Mouse (Mus musculus) frontal cortex, postnatal 14 days (tissue): Measurements from ENCODE around the gene Ngfr.

Source experiments
- DNase-seq, 2 experiments: peaks; one replicate each; pipeline ENCODE4 v3.0.0; 2022; ENCODE audit warnings: low spot score in 2 of 2

Ngfr gene

DNA sequence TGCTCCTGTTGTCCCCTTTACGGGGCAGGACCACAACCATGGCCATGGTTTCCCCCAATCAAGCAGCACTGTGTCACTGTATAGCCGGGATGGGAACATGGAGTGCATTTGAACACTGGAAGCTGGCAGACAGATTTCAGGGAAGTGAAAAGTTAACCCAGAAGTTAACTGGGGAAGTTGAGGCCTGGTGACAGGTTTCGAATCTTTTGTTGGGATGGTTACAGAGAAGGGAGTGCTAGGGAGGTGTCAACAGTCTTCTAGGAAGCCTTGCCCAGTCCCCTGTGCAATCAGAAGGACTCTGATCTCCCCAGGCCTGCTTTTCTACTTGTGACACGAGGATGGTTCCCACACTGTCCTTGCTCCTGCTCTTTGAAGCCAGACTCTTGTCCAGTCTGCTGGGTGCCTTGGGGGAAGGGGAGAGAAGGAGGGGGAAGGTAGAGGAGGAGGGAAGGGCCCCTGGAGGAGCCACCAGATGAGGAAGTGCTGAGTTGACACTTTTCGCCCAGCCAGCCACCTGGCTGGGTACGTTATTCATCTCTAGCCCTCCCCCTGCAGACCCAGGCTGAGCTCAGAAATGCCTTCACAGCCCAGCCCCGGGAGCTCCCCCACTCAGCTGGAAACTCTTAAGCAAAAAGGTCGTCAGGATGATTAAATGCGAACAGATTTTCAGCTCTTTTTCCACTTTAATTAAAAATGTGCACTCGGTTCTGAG is 8.1 kb upstream of the Ngfr start:
- DNase-seq = no peak

DNA sequence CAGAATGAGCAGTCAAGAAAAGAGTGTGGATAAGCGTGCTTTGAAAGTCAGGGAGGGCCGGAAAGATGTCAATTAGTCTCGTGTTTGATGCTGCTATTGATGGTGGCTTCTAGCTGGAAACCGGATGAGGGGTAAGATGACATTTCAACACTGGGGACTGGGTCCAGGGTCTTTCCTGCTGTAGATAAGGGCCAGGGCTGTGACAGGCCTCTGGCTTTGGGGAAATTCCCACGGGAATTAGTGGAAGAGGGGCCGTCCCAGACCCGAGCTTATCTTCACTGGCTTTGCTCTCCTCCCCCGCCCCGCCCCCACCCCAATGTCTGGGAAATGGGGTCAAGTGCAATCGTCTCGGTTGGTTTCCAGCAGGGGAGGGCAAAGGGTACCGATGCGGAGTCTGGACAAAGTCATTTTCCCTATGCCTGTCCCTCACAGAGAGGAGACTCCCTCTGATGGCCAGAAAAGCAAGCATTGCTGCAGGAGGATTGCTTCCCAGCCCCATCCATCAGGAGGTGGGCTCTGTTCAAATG is 7.2 kb upstream of the Ngfr start:
- no peak for DNase-seq

DNA sequence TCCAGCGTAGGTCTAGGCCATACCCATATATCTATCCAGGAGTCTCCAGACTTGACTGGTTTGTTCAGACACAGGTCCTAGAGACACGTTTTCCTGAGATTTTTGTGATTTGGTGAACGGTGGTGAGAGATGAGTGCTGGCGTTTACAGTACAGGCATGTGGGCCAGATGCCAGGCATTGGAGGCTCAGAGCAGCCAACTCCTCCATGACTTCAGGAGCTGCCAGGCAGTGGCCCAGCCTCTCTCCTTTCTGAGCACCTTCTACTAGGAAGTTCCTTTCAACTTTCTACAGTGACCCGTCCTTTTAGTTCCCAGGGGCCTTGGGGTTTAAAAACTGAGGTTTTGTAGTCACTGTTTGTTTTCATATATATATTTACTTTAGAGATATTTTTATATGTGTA is 6.0 kb upstream of the Ngfr start:
- DNase-seq = no peak

DNA sequence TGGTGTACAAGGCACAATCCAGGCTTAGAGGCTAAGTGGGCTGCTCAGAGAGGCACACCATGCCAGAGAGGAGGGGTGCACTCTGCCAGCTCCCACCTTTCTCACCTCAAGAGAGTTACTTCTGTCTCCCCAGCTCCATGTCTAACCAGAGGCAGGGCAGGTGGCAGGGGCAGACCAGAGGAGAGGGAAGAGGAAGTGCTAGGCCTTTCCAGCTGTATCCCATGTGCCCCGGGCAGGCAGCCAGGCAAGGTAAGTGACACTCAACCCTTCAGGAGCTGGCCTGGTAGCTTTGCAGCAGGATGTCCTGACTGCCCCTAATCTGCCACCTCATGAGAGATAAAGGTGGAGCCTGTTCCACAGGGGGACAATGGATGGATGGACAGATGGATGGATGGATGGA is 5.2 kb upstream of the Ngfr start:
- DNase-seq = no peak

DNA sequence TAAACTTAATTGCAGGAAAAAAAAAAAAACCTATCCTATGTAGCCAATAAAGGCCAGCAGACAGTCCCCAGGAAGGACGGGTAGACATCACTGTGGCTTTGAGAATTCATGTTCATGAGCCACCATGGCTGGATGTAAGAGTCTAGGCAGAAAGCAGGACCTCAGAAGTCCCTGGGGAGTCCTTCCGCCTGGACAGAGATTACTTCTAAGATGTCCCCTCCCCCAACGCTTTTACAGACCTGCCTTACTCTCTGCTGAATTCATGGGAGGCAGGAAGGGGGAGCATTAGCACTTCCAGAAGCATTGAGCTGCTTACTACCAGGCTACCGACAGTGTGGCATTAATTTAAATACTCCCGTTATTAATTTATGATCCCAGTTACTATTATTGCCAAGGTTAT is 1.7 kb upstream of the Ngfr start:
- DNase-seq = no peak

DNA sequence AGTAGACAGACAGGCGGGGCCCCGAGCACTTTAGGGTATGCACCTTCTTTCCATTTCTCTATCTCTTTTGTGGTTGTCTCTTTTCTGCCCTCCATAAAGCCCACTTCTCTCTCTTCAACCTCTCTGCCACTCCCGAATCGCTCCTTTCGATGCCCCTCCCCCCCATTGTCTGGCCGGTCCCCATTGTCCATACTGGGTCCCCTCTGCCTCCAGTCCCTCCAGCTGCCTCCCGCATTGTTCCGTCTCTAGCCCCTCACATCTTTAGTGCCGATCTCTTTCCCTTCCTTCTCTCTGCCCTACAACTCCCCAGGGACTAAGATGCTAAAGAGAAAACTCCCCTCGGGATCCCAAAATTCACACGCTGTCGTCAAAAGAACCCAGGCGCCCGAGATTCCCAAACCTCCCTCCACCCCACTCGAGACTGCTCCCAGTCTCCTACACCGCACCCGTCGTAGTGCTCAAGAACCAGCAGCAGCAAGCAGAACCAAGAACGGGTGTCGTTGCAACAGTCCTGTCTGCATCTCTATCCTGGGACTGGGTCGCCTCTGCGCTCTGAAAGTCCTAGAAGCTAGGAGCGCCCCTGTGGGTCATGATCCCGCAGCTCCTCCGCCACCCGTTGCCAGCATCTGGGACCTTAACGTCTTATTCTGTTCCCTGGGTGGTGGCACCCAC is 648 bp downstream of the Ngfr start:
- no peak for DNase-seq

DNA sequence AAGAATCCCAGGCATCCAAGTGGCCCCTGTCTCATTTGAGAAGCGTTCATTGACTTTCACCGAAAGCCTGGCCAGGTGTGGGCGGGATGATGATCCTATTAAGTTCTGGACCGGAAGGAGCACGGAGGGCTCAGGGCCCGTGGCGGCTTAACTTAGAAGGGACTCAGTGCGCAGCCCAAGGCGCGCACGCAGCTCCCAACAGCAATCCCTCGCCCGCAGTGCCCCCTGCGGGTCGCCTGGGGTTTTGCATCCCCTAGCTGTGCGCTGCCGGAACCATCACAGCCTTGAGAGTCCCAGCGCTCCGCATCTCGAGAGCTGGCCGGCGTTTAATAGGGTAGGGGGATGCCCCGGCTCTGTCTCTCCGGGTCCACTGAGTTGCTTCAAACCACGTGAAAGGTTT is 1.4 kb downstream of the Ngfr start:
- DNase-seq = peak; percentile 51 to 77

DNA sequence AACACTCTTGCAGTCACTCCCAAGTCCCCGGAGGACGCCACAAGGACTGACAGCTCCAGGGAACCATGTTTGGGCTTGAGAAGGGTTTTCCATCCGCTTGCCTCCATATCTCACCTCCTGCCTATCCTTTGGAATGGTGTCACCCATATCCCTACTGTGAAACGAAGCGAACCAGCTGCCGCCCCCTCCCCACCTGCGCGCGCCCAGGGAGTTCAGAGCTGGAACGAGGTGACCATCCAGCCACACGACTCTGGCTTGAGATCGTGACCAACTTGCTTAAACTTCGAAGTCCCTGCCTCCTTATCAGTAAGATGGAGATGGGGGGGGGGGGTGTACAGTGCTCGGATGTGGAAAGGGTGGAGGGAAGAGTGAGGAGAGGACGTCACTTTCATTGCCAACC is 1.9 kb downstream of the Ngfr start:
- no peak for DNase-seq

DNA sequence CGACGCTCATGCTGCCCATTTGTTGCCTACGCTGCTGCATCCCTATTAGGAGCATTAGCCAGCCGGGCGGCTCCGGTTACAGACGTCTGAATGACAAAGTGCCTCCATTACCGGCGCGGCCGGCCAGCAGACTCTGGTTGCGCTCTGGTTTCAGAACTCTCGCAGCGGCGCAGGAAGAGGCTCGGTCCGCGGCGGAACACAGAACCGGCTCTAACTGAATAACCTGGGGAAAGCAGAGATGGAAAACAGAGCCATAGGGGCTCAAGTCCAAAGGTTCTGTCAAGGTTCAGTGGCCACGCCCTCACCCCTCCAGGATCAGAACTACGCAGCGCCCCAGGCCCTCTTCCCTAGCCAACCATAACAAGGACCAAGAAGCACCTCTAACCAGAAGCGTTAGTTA is 2.3 kb downstream of the Ngfr start:
- DNase-seq = no peak

DNA sequence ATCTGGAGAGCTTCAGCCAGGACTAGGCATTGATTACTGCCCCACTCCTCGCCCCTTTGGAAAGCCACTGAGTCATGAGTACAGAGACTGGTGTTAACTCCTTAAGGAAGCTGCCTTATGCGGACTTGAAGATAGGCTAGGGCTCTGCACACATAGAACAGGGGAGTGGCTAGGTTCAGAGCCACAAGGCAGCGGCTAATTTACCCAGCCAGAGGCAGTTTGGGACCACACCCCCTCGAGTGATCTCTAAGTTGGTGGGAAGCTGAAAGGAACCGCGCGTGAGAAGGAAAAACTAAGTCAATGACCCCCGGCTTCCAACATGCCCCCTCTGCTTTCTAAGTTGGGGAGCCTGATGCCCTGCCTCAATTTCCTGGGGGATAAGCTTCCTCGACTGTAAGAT is 2.9 kb downstream of the Ngfr start:
- DNase-seq = no peak

DNA sequence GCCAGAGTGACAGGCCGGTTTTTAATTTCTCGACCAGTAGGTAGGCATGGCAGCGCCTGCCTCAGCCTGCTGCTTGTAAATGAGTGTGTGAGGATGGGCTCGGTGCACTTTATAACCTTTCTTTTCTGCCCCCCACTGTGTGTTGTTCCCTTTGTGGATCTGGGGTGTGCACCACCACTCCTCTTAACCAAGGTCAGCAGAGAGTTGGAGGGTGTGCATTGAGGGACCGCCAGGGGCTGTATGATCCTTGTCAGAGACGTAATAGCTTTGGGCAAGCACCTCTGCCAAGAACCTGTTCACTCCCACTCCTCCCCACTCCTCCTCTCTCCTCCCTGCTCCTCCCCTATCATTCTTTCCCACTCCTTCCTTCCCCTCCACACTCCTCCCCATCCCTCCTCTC is 4.1 kb downstream of the Ngfr start:
- no peak for DNase-seq

DNA sequence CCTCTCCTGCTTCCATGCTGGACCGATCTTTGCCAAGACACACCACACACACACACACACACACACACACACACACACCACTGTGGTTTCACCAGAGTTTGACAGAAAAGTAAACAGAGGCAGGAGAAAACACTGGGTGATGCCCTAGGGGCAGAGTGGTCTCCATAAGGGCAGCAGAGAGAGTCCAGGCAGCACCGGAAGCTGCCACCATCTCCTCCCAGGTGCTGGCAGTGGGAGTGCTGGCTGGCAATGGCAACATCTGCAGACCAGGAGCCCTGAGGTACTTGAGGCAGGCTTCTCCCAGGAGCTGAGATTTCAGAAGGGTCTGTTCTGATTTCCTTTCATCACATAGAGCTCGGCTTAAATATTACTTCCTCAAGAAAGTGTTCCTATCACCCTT is 5.3 kb downstream of the Ngfr start:
- no peak for DNase-seq

DNA sequence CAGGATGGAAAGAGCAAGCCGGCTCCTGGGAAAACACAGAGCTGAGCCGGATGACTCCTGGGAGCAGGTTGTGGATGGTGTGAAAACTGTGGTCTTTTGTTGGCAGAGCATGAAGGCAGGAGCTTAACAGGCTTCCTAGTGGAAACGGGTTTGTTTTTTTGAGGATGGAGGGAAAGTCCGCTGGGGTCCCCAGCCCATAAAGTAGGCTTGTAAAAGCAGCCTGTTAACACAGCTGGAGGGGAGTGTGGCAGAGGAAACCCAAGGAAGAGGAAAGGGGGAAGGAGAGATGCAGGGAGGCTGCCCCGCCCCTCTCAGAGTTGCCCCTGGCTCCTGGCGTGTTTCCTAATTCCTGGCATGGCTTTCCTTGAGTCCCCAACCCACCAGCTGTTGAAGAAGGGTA is 8.1 kb downstream of the Ngfr start:
- DNase-seq = no peak

DNA sequence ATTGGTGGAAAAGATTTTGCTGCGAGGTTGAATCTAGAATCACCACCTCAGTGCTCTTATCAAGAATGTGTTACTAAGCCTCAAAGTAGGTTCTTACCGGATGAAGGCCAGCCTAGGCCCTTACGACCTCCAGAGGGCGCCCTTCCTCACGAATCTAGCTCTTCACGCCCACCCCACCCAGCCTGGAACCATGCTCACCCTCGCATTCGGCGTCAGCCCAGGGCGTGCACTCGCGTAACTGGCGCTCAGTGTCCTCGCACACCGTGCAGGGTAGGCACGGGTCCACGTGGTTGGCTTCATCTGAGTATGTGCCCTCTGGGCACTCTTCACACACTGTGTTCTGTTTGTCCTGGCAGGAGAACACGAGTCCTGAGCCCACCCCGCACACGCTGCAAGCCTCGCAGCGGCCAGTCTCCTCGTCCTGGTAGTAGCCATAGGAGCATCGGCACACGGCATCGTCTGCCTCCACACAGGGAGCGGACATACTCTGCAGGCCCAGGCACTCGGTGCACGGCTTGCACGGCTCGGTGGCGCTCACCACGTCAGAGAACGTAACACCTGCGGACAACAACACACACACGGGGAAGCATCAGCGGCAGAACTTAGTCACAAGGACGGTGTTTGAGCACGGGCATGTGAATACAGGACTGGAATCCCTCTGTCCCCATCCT is 9.6 kb downstream of the Ngfr start:
- DNase-seq = no peak

DNA sequence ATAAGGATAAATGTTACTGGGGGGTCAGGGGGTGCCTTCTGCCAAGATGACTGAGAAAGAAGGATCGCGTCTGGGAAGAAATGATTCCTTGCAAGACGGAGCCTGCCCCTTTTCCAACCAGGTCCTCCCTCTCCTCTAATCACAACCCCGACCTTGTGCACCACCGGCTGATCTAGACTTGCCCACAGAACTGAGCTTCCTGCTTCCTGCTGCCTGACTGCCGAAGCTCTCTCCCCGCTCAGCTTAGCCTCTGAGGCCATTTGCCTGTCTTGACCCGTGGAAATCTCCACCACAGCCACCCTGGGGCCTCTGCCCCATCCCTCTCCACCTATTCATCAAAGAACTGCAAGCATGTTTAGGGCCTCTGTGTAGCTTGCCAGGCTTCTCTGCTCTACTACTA is 11.2 kb downstream of the Ngfr start:
- no peak for DNase-seq

DNA sequence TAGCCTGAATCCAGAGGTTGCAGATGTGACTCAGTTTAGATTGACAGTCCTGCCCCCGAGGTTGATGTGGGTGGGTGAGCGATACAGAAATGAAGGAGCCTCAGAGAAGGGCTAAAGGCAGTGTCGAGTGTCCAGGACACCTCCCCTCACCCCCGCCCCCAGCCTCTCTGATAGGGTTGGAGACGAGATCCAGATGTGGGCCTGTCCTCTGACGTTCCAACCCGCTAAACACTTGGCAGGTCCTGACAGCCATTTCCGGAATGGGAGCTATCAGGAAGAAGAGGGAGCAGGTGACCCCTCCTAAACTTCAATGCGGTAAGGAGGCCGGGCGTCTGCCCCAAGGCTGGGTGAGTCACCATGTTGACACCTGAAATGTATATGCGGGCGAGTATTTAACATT is 11.7 kb downstream of the Ngfr start:
- DNase-seq = no peak

DNA sequence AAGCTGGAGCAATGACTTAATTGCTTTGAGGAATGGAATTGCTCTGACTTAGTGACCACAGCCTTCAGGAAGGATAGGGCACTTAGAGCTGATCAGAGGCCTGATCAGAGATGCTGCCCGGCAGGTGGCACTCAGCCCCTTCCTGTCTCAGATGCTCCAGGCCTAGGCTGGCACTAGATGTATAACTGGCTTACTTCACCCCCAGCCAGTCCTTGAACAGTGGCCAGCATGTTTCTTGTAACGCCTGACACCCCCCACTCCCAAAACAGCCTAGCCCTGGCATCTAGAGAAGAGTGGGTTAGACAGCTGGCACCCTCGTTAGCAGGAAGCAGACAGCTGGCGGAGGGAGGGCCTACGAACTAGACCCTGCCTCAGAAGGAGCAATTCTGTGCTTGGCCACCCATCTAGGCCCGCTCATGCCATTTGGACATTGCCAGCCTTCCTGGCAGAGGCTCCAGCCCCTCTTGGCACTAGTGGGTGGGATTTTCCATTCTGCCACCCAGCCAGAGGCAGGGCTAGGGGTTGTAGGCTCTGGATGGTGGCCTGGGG is 12.7 kb downstream of the Ngfr start:
- DNase-seq = no peak

DNA sequence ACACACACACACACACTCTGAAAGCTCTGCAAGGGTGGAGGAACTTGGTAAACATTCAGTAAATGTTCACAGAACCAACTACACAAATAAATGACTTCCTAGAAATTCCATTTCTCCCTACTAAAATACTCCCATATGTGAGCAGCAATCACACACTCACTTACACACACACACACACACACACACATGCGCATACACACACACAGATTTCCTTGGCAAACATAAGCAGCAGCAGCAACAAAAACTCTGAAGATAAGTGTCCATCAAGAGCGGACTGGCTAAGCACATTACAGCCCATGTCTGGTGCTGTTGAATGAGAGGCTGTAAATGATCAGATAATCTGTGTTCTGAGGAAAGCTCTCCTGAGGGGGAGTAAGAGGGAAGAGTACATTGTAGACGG is 15.3 kb downstream of the Ngfr start:
- DNase-seq = no peak

DNA sequence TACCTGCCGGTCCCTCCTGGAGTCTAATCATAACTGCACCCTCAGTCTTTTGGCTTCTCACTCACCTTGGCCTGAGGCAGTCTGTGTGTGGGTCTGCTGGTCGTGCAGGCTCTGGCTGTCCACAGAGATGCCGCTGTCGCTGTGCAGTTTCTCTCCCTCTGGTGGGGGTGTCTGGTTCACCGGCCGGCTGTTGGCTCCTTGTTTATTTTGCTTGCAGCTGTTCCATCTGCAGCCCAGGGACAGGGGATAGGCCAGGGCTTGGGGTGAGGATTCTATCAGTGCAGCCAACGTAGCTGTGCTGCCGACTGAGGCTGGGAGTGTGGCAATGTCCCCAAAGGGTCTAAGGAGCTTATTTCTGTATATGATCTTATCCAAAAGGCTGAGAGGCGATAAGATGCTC is 15.8 kb downstream of the Ngfr start:
- no peak for DNase-seq

DNA sequence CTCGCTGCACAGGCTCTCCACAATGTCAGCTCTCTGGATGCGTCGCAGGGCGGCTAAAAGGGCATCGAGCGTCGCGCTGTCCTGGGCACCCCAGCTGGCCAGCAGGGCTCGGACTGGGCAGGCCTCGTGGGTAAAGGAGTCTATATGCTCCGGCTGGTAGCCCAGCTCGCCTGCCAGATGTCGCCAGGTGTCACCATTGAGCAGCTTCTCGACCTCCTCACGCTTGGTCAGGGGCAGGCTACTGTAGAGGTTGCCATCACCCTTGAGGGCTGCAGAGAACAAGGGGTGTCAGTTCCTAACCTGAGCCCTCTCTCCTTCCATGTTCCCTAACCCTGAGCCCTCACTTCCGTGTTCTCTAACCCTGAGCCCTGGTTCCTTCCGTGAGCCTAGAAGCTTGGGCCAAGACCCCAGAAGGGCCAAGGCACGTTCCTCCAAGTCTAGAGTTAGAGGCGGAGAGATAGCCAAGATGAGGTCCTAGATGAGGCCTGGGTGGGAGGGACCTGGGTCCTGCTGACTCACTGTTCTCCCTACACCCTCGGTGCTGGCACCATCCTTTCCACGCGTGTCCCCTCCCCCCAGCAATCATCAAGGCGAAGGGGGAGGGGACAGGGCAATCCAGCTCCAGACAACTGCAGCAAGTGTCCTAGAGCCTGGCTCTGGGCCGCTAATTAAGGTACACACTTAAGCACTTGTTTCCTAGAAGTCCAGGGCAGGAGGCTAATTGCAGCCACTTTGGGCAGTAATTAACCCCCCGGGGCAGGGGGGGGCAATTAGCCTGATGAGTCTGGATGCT is 16.5 kb downstream of the Ngfr start:
- no peak for DNase-seq

DNA sequence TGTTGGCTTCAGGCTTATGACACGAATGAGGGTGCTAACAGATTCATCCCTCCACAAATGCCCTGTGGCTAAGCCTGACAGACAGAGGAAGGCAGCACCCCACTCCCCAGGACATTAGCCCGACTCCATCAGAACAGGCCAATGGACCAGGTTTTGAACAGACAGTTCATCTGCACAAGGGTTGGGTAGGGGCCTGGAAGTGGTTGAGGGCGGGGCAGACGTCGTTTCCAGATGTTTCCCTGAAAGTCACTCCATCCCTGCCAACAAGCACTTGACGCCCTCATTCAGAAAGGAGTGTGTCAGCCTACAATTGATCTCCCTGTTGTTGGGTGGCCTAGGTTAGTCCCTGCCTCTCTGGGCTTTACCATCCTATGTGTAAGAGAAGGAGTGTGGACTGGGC is 17.6 kb downstream of the Ngfr start:
- no peak for DNase-seq
